Mouse (Mus musculus): ENCODE results near the gene Atg101. TPM values are rescaled to one million over a fixed set of nuclear protein-coding genes. Genes with fewer than 3 reads are reported as not detected.

The Atg101 gene
- polyA plus RNA-seq, 1 experiment from 2014 or later = 77.2 TPM

GRCm38 (mm10) chr15:101256463-101257206, 27.4 kb upstream of the Atg101 start:
- Histone ChIP-seq H3K27ac (replicated peaks) (no peak overlapping the region), H3K9me3 (replicated peaks) (no peaks in the 10 kb centered on the region), H3K4me2 (no peak overlapping the region), H3K4me1 (peaks cover 16% of the 10 kb centered on the region), H3K36me3 (no peaks in the 10 kb centered on the region), H3K27me3 (replicated peaks) (no peaks in the 10 kb centered on the region), H3K4me3 (replicated peaks) (no peak overlapping the region), H3K9ac (replicated peaks) (no peak overlapping the region)
- no peak for ATAC-seq (ENCODE audit: low FRiP score)
- WGBS = 85% methylated on average over 14 of the region's 14 CpGs

- no peaks in the 10 kb centered on the region for H3K27me3 ChIP-seq (replicated peaks)
- ATAC-seq (ENCODE audit: low FRiP score) = no peak
- WGBS = 88% methylated on average over 11 of the region's 11 CpGs
- no peaks in the 10 kb centered on the region for H3K36me3 ChIP-seq
- peaks cover 16% of the 10 kb centered on the region for H3K4me1 ChIP-seq
- H3K4me2 ChIP-seq = no peak overlapping the region
- no peak overlapping the region for H3K27ac ChIP-seq (replicated peaks)
- H3K9ac ChIP-seq (replicated peaks) = no peak overlapping the region
- H3K4me3 ChIP-seq (replicated peaks) = no peak overlapping the region
- H3K9me3 ChIP-seq (replicated peaks) = no peaks in the 10 kb centered on the region
These were observed 25.7 kb upstream of the Atg101 start for GRCm38 (mm10) chr15:101258420-101258819.

- Histone ChIP-seq H3K9me3 (replicated peaks) (no peaks in the 10 kb centered on the region), H3K4me2 (no peak overlapping the region), H3K27ac (replicated peaks) (no peak overlapping the region), H3K4me3 (replicated peaks) (no peak overlapping the region), H3K4me1 (peaks cover 5% of the 10 kb centered on the region), H3K36me3 (no peaks in the 10 kb centered on the region), H3K9ac (replicated peaks) (no peak overlapping the region), H3K27me3 (replicated peaks) (peaks cover 6% of the 10 kb centered on the region)
- no peak for ATAC-seq (ENCODE audit: low FRiP score)
- 70% methylated on average over 3 of the region's 3 CpGs for WGBS
These were observed 24.1 kb upstream of the Atg101 start for GRCm38 (mm10) chr15:101259922-101260321.

- Histone ChIP-seq H3K36me3 (no peaks in the 10 kb centered on the region), H3K27ac (replicated peaks) (no peak overlapping the region), H3K4me2 (no peak overlapping the region), H3K27me3 (replicated peaks) (peaks cover 10% of the 10 kb centered on the region), H3K4me3 (replicated peaks) (no peak overlapping the region), H3K9me3 (replicated peaks) (no peaks in the 10 kb centered on the region), H3K4me1 (peaks cover 4% of the 10 kb centered on the region; the same call in 1 of the 2 replicates), H3K9ac (replicated peaks) (no peak overlapping the region)
- no peak for ATAC-seq (ENCODE audit: low FRiP score)
- WGBS = 60% methylated on average over 10 of the region's 10 CpGs
These were observed 23.7 kb upstream of the Atg101 start for GRCm38 (mm10) chr15:101260387-101260786.

GRCm38 (mm10) chr15:101260874-101261622, 23.0 kb upstream of the Atg101 start:
- H3K4me3 ChIP-seq (replicated peaks) = no peak overlapping the region
- peaks cover 17% of the 10 kb centered on the region for H3K27me3 ChIP-seq (replicated peaks)
- H3K4me1 ChIP-seq = peaks cover 10% of the 10 kb centered on the region
- no peak overlapping the region for H3K9ac ChIP-seq (replicated peaks)
- ATAC-seq (ENCODE audit: low FRiP score) = no peak
- no peak overlapping the region for H3K4me2 ChIP-seq
- H3K9me3 ChIP-seq (replicated peaks) = no peaks in the 10 kb centered on the region
- WGBS = 71% methylated on average over 13 of the region's 13 CpGs
- no peaks in the 10 kb centered on the region for H3K36me3 ChIP-seq
- H3K27ac ChIP-seq (replicated peaks) = 0 out of 2 replicates have a peak overlapping the region, but pooled peaks have one; percentile 35

- no peak for ATAC-seq (ENCODE audit: low FRiP score)
- WGBS = 74% methylated on average over 5 of the region's 5 CpGs
- Histone ChIP-seq H3K4me1 (peaks cover 21% of the 10 kb centered on the region), H3K27ac (replicated peaks) (no peak overlapping the region), H3K4me3 (replicated peaks) (no peak overlapping the region), H3K4me2 (no peak overlapping the region), H3K27me3 (replicated peaks) (peaks cover 27% of the 10 kb centered on the region), H3K36me3 (no peaks in the 10 kb centered on the region), H3K9me3 (replicated peaks) (no peaks in the 10 kb centered on the region), H3K9ac (replicated peaks) (no peak overlapping the region)
These were observed 21.6 kb upstream of the Atg101 start for GRCm38 (mm10) chr15:101262502-101262901.

- peak overlapping the region; percentile 45 for H3K4me3 ChIP-seq (replicated peaks)
- no peaks in the 10 kb centered on the region for H3K9me3 ChIP-seq (replicated peaks)
- peak overlapping the region; percentile 88 for H3K4me2 ChIP-seq
- ATAC-seq (ENCODE audit: low FRiP score) = peak; percentile 77
- peaks cover 18% of the 10 kb centered on the region for H3K4me1 ChIP-seq
- no peaks in the 10 kb centered on the region for H3K36me3 ChIP-seq
- peaks cover 34% of the 10 kb centered on the region for H3K27me3 ChIP-seq (replicated peaks)
- peak overlapping the region; percentile 58 for H3K9ac ChIP-seq (replicated peaks)
- WGBS = under 1% methylated on average over 56 of the region's 57 CpGs
- 0 out of 2 replicates have a peak overlapping the region, but pooled peaks have one; percentile 14 for H3K27ac ChIP-seq (replicated peaks)
These were observed 17.7 kb upstream of the Atg101 start for GRCm38 (mm10) chr15:101266132-101266963.

- Histone ChIP-seq H3K36me3 (peaks cover 8% of the 10 kb centered on the region; the same call in 1 of the 2 replicates), H3K9me3 (replicated peaks) (no peaks in the 10 kb centered on the region), H3K27me3 (replicated peaks) (peaks cover 34% of the 10 kb centered on the region), H3K4me3 (replicated peaks) (peak overlapping the region; percentile 45), H3K4me1 (peaks cover 18% of the 10 kb centered on the region), H3K27ac (replicated peaks) (0 out of 2 replicates have a peak overlapping the region, but pooled peaks have one; percentile 14), H3K9ac (replicated peaks) (peak overlapping the region; percentile 58), H3K4me2 (peak overlapping the region; percentile 88)
- WGBS = 7% methylated on average over 25 of the region's 25 CpGs
- ATAC-seq (ENCODE audit: low FRiP score) = 0 out of 2 replicates have a peak, but pooled peaks have one; percentile 26
These were observed 16.7 kb upstream of the Atg101 start for GRCm38 (mm10) chr15:101267053-101268032.

GRCm38 (mm10) chr15:101270101-101270820, 13.8 kb upstream of the Atg101 start:
- Histone ChIP-seq H3K4me1 (peaks cover 18% of the 10 kb centered on the region), H3K4me3 (replicated peaks) (no peak overlapping the region), H3K9me3 (replicated peaks) (no peaks in the 10 kb centered on the region), H3K27me3 (replicated peaks) (peaks cover 25% of the 10 kb centered on the region), H3K27ac (replicated peaks) (no peak overlapping the region), H3K36me3 (peaks cover 25% of the 10 kb centered on the region), H3K4me2 (no peak overlapping the region), H3K9ac (replicated peaks) (peak overlapping the region; percentile 30; the same call in 1 of the 2 replicates)
- 93% methylated on average over 29 of the region's 29 CpGs for WGBS
- no peak for ATAC-seq (ENCODE audit: low FRiP score)

GRCm38 (mm10) chr15:101271107-101271506, 13.0 kb upstream of the Atg101 start:
- WGBS = 91% methylated on average over 3 of the region's 3 CpGs
- H3K27ac ChIP-seq (replicated peaks) = no peak overlapping the region

More at GRCm38 (mm10) chr15:101271107-101271506, 13.0 kb upstream of the Atg101 start:
- H3K4me3 ChIP-seq (replicated peaks) = no peak overlapping the region
- peak overlapping the region; percentile 30; the same call in 1 of the 2 replicates for H3K9ac ChIP-seq (replicated peaks)
- no peak for ATAC-seq (ENCODE audit: low FRiP score)
- H3K4me1 ChIP-seq = peaks cover 13% of the 10 kb centered on the region
- H3K4me2 ChIP-seq = no peak overlapping the region
- peaks cover 17% of the 10 kb centered on the region for H3K27me3 ChIP-seq (replicated peaks)
- no peaks in the 10 kb centered on the region for H3K9me3 ChIP-seq (replicated peaks)
- H3K36me3 ChIP-seq = peaks cover 25% of the 10 kb centered on the region
